Mouse (Mus musculus) liver, postnatal 0 days (tissue): Measurements from ENCODE around the gene Kcnq5.

Experiments used
- CTCF ChIP-seq: sonication (generic); IDR thresholded peaks from 2 replicates; pipeline ENCODE4 v1.5.1; 2016; ENCODE audit warnings: antibody characterized with exemption, low read depth
- EP300 ChIP-seq: IDR thresholded peaks from 2 replicates; pipeline ENCODE4 v1.6.1; 2016; ENCODE audit warnings: antibody characterized with exemption, low read depth, mild to moderate bottlenecking

DNA sequence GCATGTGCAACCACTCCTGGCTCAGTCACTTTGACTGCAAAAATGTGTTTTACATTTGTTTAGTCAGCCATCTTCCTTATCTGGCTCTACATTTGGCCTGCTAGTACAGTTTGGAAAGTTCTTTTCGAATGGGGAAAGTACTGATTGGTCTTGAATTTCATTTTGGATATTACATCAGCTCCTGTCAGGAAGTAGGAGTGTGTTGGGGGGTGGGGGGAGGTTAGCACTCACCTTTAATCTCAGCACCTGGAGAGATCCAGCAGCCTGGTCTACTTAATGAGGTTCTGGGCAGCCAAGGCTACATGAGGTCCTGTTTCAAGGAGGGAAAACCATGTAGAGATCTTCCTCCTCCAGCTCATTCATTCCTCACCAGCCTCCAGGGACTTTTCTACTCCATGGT is 578.5 kb downstream of the Kcnq5 start, which contains the start of gene Khdc1b:
- TF ChIP-seq EP300, result no peak
- no peak for TF ChIP-seq CTCF
